Mouse (Mus musculus) E14TG2a.4 (cell line): ENCODE measurements around the gene Zfp455.
"Not testable (repeated sequence)": the region's sequence is repeated elsewhere in the genome, so short reads cannot be mapped to it uniquely, and the experiment has no call there.

Experiments used
- CTCF ChIP-seq: conservative IDR thresholded peaks from 2 replicates; pipeline ENCODE4 v1.5.1; 2014; ENCODE audit warnings: low read length
- NANOG ChIP-seq: IDR thresholded peaks from 2 replicates; pipeline ENCODE4 v1.6.1; 2014; ENCODE audit warnings: borderline replicate concordance, low read length, mixed read lengths

- TF ChIP-seq CTCF, NANOG: not testable (repeated sequence)
These were observed 28.2 kb upstream of the Zfp455 start for GRCm38 (mm10) chr13:67166122-67166521.
